Mouse (Mus musculus) liver, embryonic 11.5 days (tissue): Measurements from ENCODE around the gene Mef2c. TPM values are rescaled to one million over a fixed set of nuclear protein-coding genes. Genes with fewer than 3 reads are reported as not detected.

Source experiments
- ATAC-seq: fragments of 200-750 bp; cut with Nextera tagmentation; replicated peaks from 2 replicates; pipeline ENCODE4 v1.8.0; 2017; ENCODE audit warnings: moderate number of reproducible peaks, mild to moderate bottlenecking, moderate TSS enrichment, moderate library complexity; ENCODE audit not compliant: low FRiP score
- DNase-seq: peaks from one replicate; pipeline ENCODE4 v3.0.0-alpha.2; 2017; ENCODE audit warnings: low spot score
- H3K27ac ChIP-seq: fragments of 300-500 bp; sonication (generic); 2 replicates; pipeline ENCODE4 v1.5.1; 2014; ENCODE audit warnings: mild to moderate bottlenecking, low read depth, low read length, control low read depth
- H3K27me3 ChIP-seq: fragments of 300-500 bp; sonication (generic); replicated peaks from 2 replicates; pipeline ENCODE4 v1.6.1; 2014; ENCODE audit warnings: low read length, mixed read lengths; ENCODE audit not compliant: control insufficient read depth, insufficient read depth
- H3K36me3 ChIP-seq: fragments of 300-500 bp; sonication (generic); 2 replicates; pipeline ENCODE4 v1.6.1; 2014; ENCODE audit warnings: mild to moderate bottlenecking, low read length, moderate library complexity, mixed read lengths; ENCODE audit not compliant: control insufficient read depth, insufficient read depth
- H3K4me1 ChIP-seq: fragments of 300-500 bp; sonication (generic); replicated peaks from 2 replicates; pipeline ENCODE4 v1.6.1; 2014; ENCODE audit warnings: low read length, mixed read lengths; ENCODE audit not compliant: control insufficient read depth, insufficient read depth
- H3K4me2 ChIP-seq: fragments of 300-500 bp; sonication (generic); 2 replicates; pipeline ENCODE4 v1.6.1; 2014; ENCODE audit warnings: mild to moderate bottlenecking, control low read depth, moderate library complexity
- H3K4me3 ChIP-seq: fragments of 300-500 bp; sonication (generic); 2 replicates; pipeline ENCODE4 v1.5.1; 2014; ENCODE audit warnings: low read depth, low read length, control low read depth
- H3K9ac ChIP-seq: fragments of 300-500 bp; sonication (generic); 2 replicates; pipeline ENCODE4 v1.6.1; 2014; ENCODE audit warnings: low read depth, low read length, control low read depth
- H3K9me3 ChIP-seq: fragments of 300-500 bp; sonication (generic); 2 replicates; pipeline ENCODE4 v1.6.1; 2016; ENCODE audit warnings: low read length, inconsistent platforms, mixed read lengths; ENCODE audit not compliant: control insufficient read depth
- WGBS: fragments of 180-500 bp; shearing (Covaris S2); extraction: QIAGEN DNeasy Blood & Tissue Kit; methylation state at CpG from one replicate; pipeline ENCODE4 v1.1.7; 2014; 5-methylcytosine and 5-hydroxymethylcytosine counted together
- polyA plus RNA-seq: library from polyadenylated mRNA; unstranded; fragments of >200 nt; fragmentation: Nextera tagmentation; extraction: Ambion mirVana; gene quantifications from 2 replicates; pipeline ENCODE4 v1.2.1, GENCODE M21; 2014

Mef2c gene
- polyA plus RNA-seq, 1 experiment from 2014 or later, result 46.0 TPM

GRCm38 (mm10) chr13:83615875-83616274, 112.0 kb downstream of the Mef2c start:
- no peak for ATAC-seq
- no peak overlapping the region for H3K4me3 ChIP-seq
- H3K4me1 ChIP-seq, result no peaks in the 10 kb centered on the region
- H3K9ac ChIP-seq, result no peak overlapping the region
- H3K36me3 ChIP-seq, result no peaks in the 10 kb centered on the region
- no peaks in the 10 kb centered on the region for H3K27me3 ChIP-seq
- no peaks in the 10 kb centered on the region for H3K9me3 ChIP-seq
- no peak overlapping the region for H3K27ac ChIP-seq
- WGBS, result 84% methylated on average over 3 of the region's 3 CpGs
- no peak for DNase-seq
- H3K4me2 ChIP-seq, result no peak overlapping the region

GRCm38 (mm10) chr13:83624651-83625050, 120.8 kb downstream of the Mef2c start:
- H3K9ac ChIP-seq, result no peak overlapping the region
- H3K4me1 ChIP-seq, result 0 out of 2 replicates have a peak, but pooled peaks cover 4% of the 10 kb centered on the region
- H3K4me3 ChIP-seq, result no peak overlapping the region
- H3K27me3 ChIP-seq, result no peaks in the 10 kb centered on the region
- WGBS, result 81% methylated on average over 4 of the region's 4 CpGs
- no peak for ATAC-seq
- no peaks in the 10 kb centered on the region for H3K36me3 ChIP-seq
- no peaks in the 10 kb centered on the region for H3K9me3 ChIP-seq
- no peak for DNase-seq
- H3K27ac ChIP-seq, result no peak overlapping the region
- H3K4me2 ChIP-seq, result no peak overlapping the region

GRCm38 (mm10) chr13:83627429-83627828, 123.6 kb downstream of the Mef2c start:
- no peak overlapping the region for H3K9ac ChIP-seq
- no peak for DNase-seq
- H3K36me3 ChIP-seq, result no peaks in the 10 kb centered on the region
- no peak overlapping the region for H3K4me3 ChIP-seq
- ATAC-seq, result no peak
- 83% methylated on average over 4 of the region's 4 CpGs for WGBS
- 0 out of 2 replicates have a peak, but pooled peaks cover 4% of the 10 kb centered on the region for H3K4me1 ChIP-seq
- no peaks in the 10 kb centered on the region for H3K9me3 ChIP-seq
- no peak overlapping the region for H3K27ac ChIP-seq
- no peak overlapping the region for H3K4me2 ChIP-seq
- H3K27me3 ChIP-seq, result no peaks in the 10 kb centered on the region

- Histone ChIP-seq H3K4me3 (no peak overlapping the region), H3K4me1 (0 out of 2 replicates have a peak, but pooled peaks cover 4% of the 10 kb centered on the region), H3K27ac (no peak overlapping the region), H3K36me3 (no peaks in the 10 kb centered on the region), H3K9ac (no peak overlapping the region), H3K4me2 (no peak overlapping the region), H3K9me3 (no peaks in the 10 kb centered on the region), H3K27me3 (no peaks in the 10 kb centered on the region)
- DNase-seq, result no peak
- peak; percentile 67 for ATAC-seq
- 53% methylated on average over 3 of the region's 3 CpGs for WGBS
Measured at GRCm38 (mm10) chr13:83628139-83628538, 124.3 kb downstream of the Mef2c start.

DNA sequence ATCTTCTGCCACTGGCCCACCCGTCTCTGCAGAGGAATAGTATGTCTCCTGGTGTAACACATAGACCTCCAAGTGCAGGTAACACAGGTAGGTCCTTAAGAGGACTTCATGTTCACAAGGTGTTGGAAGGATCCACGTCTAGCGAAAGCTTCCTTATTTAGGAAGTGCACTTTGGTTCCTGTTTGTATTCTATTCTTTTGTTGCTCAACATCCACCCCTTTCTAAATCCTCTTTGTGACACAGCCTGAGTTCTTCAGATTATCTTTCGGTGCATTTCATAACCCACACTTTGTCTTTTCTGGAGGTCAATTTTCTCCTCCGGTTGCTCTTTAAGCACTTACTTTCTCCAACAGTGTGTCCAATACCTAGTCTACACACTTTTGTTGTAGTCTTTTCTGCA, 129.3 kb downstream of the Mef2c start:
- Histone ChIP-seq H3K27ac (no peak overlapping the region), H3K4me3 (no peak overlapping the region), H3K4me1 (no peaks in the 10 kb centered on the region), H3K9me3 (no peaks in the 10 kb centered on the region), H3K4me2 (no peak overlapping the region), H3K36me3 (no peaks in the 10 kb centered on the region), H3K27me3 (no peaks in the 10 kb centered on the region), H3K9ac (no peak overlapping the region)
- 88% methylated on average over 5 of the region's 5 CpGs for WGBS
- DNase-seq (no peak), ATAC-seq (no peak)

DNA sequence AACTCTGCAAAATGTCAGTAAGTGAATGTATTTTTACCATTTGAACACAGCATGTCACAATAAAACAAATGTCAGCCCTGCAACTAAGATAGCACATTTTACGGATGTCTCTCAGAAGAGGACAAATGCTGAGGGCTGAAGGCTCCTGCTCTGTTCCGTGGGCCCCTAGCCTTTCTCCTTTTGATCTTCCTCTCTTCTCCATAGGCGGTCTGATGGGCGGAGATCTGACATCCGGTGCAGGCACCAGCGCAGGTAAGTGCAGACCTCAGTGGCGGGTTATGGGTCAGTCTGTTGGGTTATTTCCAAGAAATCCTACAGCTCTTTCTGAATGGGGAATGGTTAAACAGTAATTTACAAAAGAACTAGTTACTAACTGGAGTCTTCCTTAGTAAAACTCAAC, 131.4 kb downstream of the Mef2c start:
- Histone ChIP-seq H3K4me3 (no peak overlapping the region), H3K4me2 (no peak overlapping the region), H3K36me3 (no peaks in the 10 kb centered on the region), H3K9ac (no peak overlapping the region), H3K27ac (no peak overlapping the region), H3K4me1 (no peaks in the 10 kb centered on the region), H3K27me3 (no peaks in the 10 kb centered on the region), H3K9me3 (no peaks in the 10 kb centered on the region)
- 58% methylated on average over 7 of the region's 7 CpGs for WGBS
- no peak for ATAC-seq
- DNase-seq, result no peak

- ATAC-seq (no peak), DNase-seq (no peak)
- Histone ChIP-seq H3K27ac (no peak overlapping the region), H3K4me3 (no peak overlapping the region), H3K9ac (no peak overlapping the region), H3K27me3 (no peaks in the 10 kb centered on the region), H3K4me1 (no peaks in the 10 kb centered on the region), H3K36me3 (no peaks in the 10 kb centered on the region), H3K4me2 (no peak overlapping the region), H3K9me3 (no peaks in the 10 kb centered on the region)
- WGBS, result 94% methylated on average over 3 of the region's 3 CpGs
Measured at GRCm38 (mm10) chr13:83637666-83638065, 133.8 kb downstream of the Mef2c start.

DNA sequence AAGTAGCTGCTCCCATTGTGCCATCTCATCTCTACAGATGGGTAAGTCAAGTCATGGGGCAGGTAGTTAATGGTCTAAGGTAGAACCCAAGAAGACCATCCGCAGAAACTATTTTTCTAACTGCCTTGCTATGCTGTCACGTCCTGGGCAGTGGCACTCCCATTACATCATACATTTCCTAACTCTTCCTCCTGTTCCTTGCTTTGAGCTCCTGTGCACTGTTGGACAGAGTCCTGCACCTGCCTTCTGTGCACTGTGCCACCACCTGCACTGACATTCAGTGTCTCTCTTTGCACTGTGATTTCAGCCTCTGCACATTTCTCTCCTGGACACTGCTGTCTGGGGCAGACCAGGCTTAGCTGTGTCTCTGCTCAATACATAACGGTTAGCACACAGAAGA, 134.9 kb downstream of the Mef2c start:
- 92% methylated on average over 3 of the region's 3 CpGs for WGBS
- no peaks in the 10 kb centered on the region for H3K9me3 ChIP-seq
- H3K4me2 ChIP-seq, result no peak overlapping the region
- H3K27me3 ChIP-seq, result no peaks in the 10 kb centered on the region
- H3K4me1 ChIP-seq, result no peaks in the 10 kb centered on the region
- ATAC-seq (no peak), DNase-seq (no peak)
- H3K27ac ChIP-seq, result no peak overlapping the region
- H3K4me3 ChIP-seq, result no peak overlapping the region
- no peak overlapping the region for H3K9ac ChIP-seq
- H3K36me3 ChIP-seq, result no peaks in the 10 kb centered on the region

DNA sequence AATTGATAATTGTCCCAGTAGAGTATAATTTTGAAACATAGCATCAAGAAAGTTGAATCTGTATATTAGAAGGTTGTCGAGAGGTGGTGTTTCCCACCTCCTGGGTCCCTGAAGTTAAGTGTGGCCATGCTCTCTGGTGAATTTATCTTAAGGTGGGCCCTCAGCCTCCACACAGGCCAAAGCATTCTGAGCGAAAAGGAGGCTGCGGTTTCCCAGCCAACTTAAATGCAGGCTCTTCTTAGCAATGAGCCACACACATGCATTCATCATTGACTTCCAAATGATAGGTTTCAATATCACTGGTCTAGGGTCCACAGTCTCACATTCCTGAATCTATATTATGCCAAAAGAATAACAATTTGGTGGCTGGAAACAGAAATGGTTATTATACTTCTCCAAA, 145.2 kb downstream of the Mef2c start:
- WGBS, result 75% methylated on average over 3 of the region's 3 CpGs
- no peak overlapping the region for H3K4me2 ChIP-seq
- no peaks in the 10 kb centered on the region for H3K27me3 ChIP-seq
- no peaks in the 10 kb centered on the region for H3K36me3 ChIP-seq
- H3K9me3 ChIP-seq, result no peaks in the 10 kb centered on the region
- peak overlapping the region; percentile 32; the same call in 1 of the 2 replicates for H3K27ac ChIP-seq
- ATAC-seq (no peak), DNase-seq (no peak)
- H3K4me1 ChIP-seq, result no peaks in the 10 kb centered on the region
- H3K9ac ChIP-seq, result no peak overlapping the region
- no peak overlapping the region for H3K4me3 ChIP-seq
